Mouse (Mus musculus): ENCODE results near the gene Plxnd1. TPM values are rescaled to one million over a fixed set of nuclear protein-coding genes. Genes with fewer than 3 reads are reported as not detected.

The Plxnd1 gene
- polyA plus RNA-seq, 1 experiment = 66.1 TPM

DNA sequence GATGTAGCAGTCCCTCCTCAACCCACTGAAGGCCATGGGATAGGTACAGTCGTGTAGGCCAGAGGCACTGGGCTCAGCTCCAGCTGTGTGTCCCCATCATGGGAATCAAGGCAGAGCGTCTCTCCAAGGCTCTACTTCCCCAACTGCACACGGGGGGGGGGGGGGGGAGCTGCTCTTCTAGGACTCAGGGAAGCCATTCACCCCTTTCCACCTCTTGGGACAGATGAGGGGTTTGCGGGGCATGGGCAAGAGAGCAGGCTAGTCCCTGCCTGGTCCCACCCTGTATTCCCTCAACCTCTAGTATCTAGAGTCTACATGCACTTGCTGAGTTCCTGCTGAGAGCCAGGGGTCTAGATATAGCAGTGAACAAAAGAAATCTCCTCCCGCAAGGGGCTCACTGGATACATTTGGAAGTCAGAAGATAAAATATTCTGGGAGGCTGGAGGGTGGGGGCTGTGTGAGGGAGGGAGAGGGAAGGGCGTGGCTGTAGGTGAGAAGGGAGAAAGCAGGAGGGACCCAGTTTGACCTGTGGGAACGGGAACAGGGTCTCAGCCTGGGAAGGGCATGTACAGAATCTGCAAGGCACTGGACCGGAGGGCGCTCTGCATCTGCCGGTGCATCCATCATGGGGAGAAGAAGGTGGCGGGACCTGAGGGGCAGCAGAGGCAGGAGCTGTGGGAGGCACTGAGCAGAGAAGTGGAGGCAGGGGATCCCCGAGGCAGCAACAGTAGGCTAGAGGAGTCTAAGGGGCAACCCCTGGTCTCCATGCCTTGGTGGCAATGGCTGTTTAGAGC, 7.7 kb upstream of the Plxnd1 start:
- H3K27ac ChIP-seq (ENCODE audit: insufficient read depth, low read length) = no peak overlapping the region
- H3K27me3 ChIP-seq (ENCODE audit: control insufficient read depth, insufficient read depth, low read length) = no peaks in the 10 kb centered on the region
- no peak for DNase-seq (ENCODE audit: low read depth in 1 of 2, low spot score in 2 of 2)
- H3K36me3 ChIP-seq (ENCODE audit: control insufficient read depth, insufficient read depth, low read length) = no peaks in the 10 kb centered on the region
- H3K4me3 ChIP-seq (ENCODE audit: extremely low read depth, insufficient read depth, insufficient read length) = no peak overlapping the region
- TF ChIP-seq POLR2A (IDR thresholded peaks at IDR 0.05; ENCODE audit: low read depth, low read length) (no peak), CTCF (IDR thresholded peaks at IDR 0.05; ENCODE audit: extremely low read depth, insufficient read depth, insufficient read length, insufficient replicate concordance) (no peak)
- WGBS = 83% methylated on average over 12 of the region's 12 CpGs
- H3K4me1 ChIP-seq (ENCODE audit: control insufficient read depth, insufficient read depth, insufficient read length) = peaks cover 9% of the 10 kb centered on the region; the same call in 1 of the 2 replicates

DNA sequence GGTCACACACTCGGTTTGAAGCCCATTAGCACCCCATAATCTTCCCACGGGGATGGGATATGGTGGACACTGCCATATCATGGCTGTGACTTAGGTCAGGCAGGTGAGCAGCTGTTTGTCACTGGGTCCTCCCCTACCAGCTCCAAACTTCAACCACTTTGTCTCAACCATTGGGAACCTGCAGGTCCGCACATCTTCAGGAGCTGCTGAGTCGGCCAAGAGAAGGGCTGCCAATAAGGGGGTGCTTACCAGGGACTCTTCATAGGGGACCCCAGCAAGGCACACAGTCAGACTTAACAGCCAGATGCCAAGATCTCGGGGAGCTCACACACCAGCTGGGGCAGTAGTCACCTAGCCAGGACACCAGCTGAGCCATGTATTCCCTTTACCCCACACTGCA, 6.0 kb upstream of the Plxnd1 start:
- no peak overlapping the region for H3K27ac ChIP-seq (ENCODE audit: insufficient read depth, low read length)
- H3K4me3 ChIP-seq (ENCODE audit: extremely low read depth, insufficient read depth, insufficient read length) = no peak overlapping the region
- TF ChIP-seq POLR2A (IDR thresholded peaks at IDR 0.05; ENCODE audit: low read depth, low read length) (no peak), CTCF (IDR thresholded peaks at IDR 0.05; ENCODE audit: extremely low read depth, insufficient read depth, insufficient read length, insufficient replicate concordance) (no peak)
- peaks cover 15% of the 10 kb centered on the region; the same call in 1 of the 2 replicates for H3K4me1 ChIP-seq (ENCODE audit: control insufficient read depth, insufficient read depth, insufficient read length)
- WGBS = 90% methylated on average over 5 of the region's 5 CpGs
- no peaks in the 10 kb centered on the region for H3K27me3 ChIP-seq (ENCODE audit: control insufficient read depth, insufficient read depth, low read length)
- DNase-seq (ENCODE audit: low read depth in 1 of 2, low spot score in 2 of 2) = no peak
- H3K36me3 ChIP-seq (ENCODE audit: control insufficient read depth, insufficient read depth, low read length) = no peaks in the 10 kb centered on the region

DNA sequence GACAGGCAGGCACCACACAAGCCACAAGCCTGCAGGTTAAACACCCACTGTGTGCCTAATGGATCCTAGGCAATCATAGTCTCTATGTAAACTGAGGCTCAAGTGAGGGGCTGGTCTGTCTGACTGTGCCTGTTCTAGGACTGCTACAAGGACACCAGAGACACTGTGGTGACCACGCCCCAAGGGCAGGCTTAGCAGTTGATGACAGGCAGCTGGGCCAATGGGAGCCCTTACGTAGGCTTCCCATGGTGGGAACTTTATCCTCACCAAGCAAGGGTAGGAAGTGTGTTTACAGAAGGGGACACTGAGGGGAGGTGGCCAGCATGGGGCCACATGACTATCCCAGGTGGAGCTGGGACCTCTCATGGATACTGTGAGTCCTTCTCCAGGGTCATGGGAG, 4.4 kb upstream of the Plxnd1 start:
- WGBS = 94% methylated on average over 2 of the region's 2 CpGs
- no peak for DNase-seq (ENCODE audit: low read depth in 1 of 2, low spot score in 2 of 2)
- no peak for TF ChIP-seq CTCF (IDR thresholded peaks at IDR 0.05; ENCODE audit: extremely low read depth, insufficient read depth, insufficient read length, insufficient replicate concordance)
- TF ChIP-seq POLR2A (IDR thresholded peaks at IDR 0.05; ENCODE audit: low read depth, low read length) = no peak
- Histone ChIP-seq H3K4me3 (ENCODE audit: extremely low read depth, insufficient read depth, insufficient read length) (no peak overlapping the region), H3K4me1 (ENCODE audit: control insufficient read depth, insufficient read depth, insufficient read length) (peaks cover 22% of the 10 kb centered on the region), H3K27me3 (ENCODE audit: control insufficient read depth, insufficient read depth, low read length) (peaks cover 2% of the 10 kb centered on the region; the same call in 1 of the 2 replicates), H3K36me3 (ENCODE audit: control insufficient read depth, insufficient read depth, low read length) (no peaks in the 10 kb centered on the region), H3K27ac (ENCODE audit: insufficient read depth, low read length) (no peak overlapping the region)

DNA sequence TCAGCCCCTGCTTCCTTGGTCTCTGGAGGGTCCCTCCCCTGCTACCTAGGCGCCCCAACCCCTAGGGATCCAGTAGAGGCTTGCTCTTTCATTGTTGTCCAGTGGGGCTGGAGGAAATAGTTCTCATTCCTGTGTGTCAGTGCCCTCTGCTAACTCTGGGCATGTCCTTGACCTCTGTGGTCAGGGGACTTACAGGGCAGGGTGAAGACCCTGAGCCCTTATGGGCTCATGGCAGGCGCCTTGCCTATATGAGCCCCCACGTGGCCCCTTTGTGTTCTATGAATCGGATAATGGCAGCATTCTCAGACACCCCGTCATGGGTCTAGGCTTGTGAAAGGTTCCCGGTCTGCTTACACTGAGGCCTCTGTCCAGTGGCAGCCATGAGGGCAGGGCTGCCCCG, 4.0 kb upstream of the Plxnd1 start:
- 86% methylated on average over 7 of the region's 7 CpGs for WGBS
- TF ChIP-seq CTCF (IDR thresholded peaks at IDR 0.05; ENCODE audit: extremely low read depth, insufficient read depth, insufficient read length, insufficient replicate concordance) = no peak
- no peak for TF ChIP-seq POLR2A (IDR thresholded peaks at IDR 0.05; ENCODE audit: low read depth, low read length)
- DNase-seq (ENCODE audit: low read depth in 1 of 2, low spot score in 2 of 2) = no peak
- Histone ChIP-seq H3K27ac (ENCODE audit: insufficient read depth, low read length) (no peak overlapping the region), H3K27me3 (ENCODE audit: control insufficient read depth, insufficient read depth, low read length) (peaks cover 6% of the 10 kb centered on the region), H3K4me1 (ENCODE audit: control insufficient read depth, insufficient read depth, insufficient read length) (peaks cover 25% of the 10 kb centered on the region), H3K36me3 (ENCODE audit: control insufficient read depth, insufficient read depth, low read length) (no peaks in the 10 kb centered on the region), H3K4me3 (ENCODE audit: extremely low read depth, insufficient read depth, insufficient read length) (no peak overlapping the region)

DNA sequence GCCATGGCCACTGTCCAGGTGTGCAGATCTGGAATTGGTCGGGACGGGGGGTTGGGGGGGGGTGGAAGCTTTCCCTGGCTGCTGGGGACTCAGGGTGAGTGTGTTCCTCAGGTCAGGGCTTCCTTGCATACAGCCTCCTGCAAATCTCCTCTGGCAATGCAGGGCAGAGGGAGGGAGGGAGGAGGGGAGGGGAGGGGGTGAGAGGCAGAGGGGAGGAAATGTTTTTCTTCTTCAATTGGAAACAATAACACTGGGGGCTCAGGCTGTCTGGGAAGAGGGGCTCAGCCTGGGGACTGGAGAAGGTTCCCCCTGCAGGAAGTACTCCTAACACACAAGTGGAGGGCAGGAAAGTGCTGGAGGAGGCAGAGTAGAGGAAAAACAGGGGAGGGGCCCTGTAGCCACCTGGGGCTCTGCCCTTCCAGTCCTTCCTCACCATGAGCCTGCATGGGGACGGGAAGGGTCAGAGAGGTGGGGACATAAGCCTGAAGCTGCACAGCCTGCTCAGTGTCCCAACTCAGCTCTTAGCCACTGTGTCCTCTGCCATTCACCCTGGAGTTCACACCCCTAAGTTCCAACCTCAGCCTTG, 3.0 kb upstream of the Plxnd1 start:
- H3K27ac ChIP-seq (ENCODE audit: insufficient read depth, low read length) = no peak overlapping the region
- DNase-seq (ENCODE audit: low read depth in 1 of 2, low spot score in 2 of 2) = no peak
- no peak overlapping the region for H3K4me3 ChIP-seq (ENCODE audit: extremely low read depth, insufficient read depth, insufficient read length)
- WGBS = 65% methylated on average over 3 of the region's 3 CpGs
- no peak for TF ChIP-seq POLR2A (IDR thresholded peaks at IDR 0.05; ENCODE audit: low read depth, low read length)
- no peak for TF ChIP-seq CTCF (IDR thresholded peaks at IDR 0.05; ENCODE audit: extremely low read depth, insufficient read depth, insufficient read length, insufficient replicate concordance)
- peaks cover 11% of the 10 kb centered on the region for H3K27me3 ChIP-seq (ENCODE audit: control insufficient read depth, insufficient read depth, low read length)
- peaks cover 25% of the 10 kb centered on the region for H3K4me1 ChIP-seq (ENCODE audit: control insufficient read depth, insufficient read depth, insufficient read length)
- no peaks in the 10 kb centered on the region for H3K36me3 ChIP-seq (ENCODE audit: control insufficient read depth, insufficient read depth, low read length)

DNA sequence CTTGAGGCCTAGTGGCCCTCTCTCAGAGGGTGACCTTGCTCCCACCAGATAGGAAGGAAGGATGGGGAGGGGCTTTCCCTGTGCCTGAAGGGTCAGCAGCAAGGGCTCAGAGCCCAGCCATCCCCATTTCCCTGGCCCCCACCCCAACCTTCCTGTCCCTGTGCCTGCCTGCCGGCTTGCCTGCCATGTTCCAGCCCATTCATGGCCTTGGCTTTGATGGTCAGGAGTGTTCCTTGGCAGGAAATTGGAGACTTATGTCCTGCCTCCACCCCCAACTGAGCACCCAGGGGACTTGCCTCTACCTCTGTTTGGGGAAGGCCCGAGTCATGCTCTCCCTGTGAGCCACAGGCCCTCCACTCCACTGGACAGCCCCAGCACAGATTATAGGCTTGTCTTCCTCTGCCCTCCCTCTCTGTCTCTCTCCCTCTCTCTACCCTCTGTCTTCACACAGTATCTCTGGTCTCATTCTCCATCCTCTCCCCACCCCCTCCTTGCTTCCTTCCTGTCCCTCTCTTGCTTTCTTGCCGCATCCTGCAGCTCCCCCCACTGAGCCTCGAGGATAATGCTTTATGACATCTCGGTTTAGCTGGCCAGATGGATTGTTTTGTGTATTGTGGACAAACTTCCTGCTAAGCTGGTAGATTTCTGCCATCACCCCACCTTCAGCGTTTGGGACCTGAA, 1.5 kb upstream of the Plxnd1 start:
- TF ChIP-seq CTCF (IDR thresholded peaks at IDR 0.05; ENCODE audit: extremely low read depth, insufficient read depth, insufficient read length, insufficient replicate concordance) (no peak), POLR2A (IDR thresholded peaks at IDR 0.05; ENCODE audit: low read depth, low read length) (no peak)
- H3K4me1 ChIP-seq (ENCODE audit: control insufficient read depth, insufficient read depth, insufficient read length) = peaks cover 23% of the 10 kb centered on the region
- 11% methylated on average over 6 of the region's 6 CpGs for WGBS
- DNase-seq (ENCODE audit: low read depth in 1 of 2, low spot score in 2 of 2) = peak in 1 of 2 experiments; percentile 39
- no peaks in the 10 kb centered on the region for H3K36me3 ChIP-seq (ENCODE audit: control insufficient read depth, insufficient read depth, low read length)
- H3K27ac ChIP-seq (ENCODE audit: insufficient read depth, low read length) = peak overlapping the region; percentile 54
- peaks cover 11% of the 10 kb centered on the region for H3K27me3 ChIP-seq (ENCODE audit: control insufficient read depth, insufficient read depth, low read length)
- H3K4me3 ChIP-seq (ENCODE audit: extremely low read depth, insufficient read depth, insufficient read length) = no peak overlapping the region
